Mouse (Mus musculus): Measurements from ENCODE around the gene Rpl13.

DNA sequence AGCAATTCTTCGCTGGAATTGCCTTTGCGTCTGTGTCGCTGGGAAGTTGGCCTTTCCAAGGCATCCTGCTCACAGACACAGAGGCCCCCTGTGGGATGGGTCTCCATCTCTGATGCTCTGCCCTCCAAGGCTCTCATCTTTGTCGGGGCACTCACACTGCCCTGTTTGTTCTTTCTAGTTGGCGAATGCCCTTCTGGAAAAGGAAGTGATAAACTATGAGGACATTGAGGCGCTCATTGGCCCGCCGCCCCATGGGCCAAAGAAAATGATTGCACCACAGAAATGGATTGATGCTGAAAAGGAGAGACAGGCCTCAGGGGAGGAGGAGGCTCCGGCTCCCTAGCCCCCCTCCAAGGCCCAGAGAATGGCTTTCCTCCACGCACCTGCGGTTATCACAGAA lies 4.9 kb upstream of the Rpl13 start:
- TF ChIP-seq CTCF (IDR thresholded peaks at IDR 0.05; ENCODE audit: low read depth, low read length) (no peak), TAL1 (conservative IDR thresholded peaks at IDR 0.05; ENCODE audit: low read depth, low read length) (no peak), GATA1 (IDR thresholded peaks at IDR 0.05; ENCODE audit: borderline replicate concordance, low read length) (no peak), POLR2AphosphoS5 (IDR thresholded peaks at IDR 0.05; ENCODE audit: insufficient replicate concordance, low read depth, low read length) (no peak)

All from G1E (cell line).